Mouse (Mus musculus) gastrocnemius, adult 2 months (tissue): Measurements from ENCODE around the gene Dnajc3. TPM values are rescaled to one million over a fixed set of nuclear protein-coding genes. Genes with fewer than 3 reads are reported as not detected.

Experiments
- DNase-seq: peaks from one replicate; pipeline ENCODE4 v3.0.0; 2022
- H3K27ac ChIP-seq: fragments of 200-600 bp; 2 replicates; pipeline ENCODE4 v1.8.1; 2022; ENCODE audit warnings: mild to moderate bottlenecking
- H3K4me3 ChIP-seq: fragments of 200-600 bp; 2 replicates; pipeline ENCODE4 v1.8.1; 2022; ENCODE audit warnings: mild to moderate bottlenecking, moderate library complexity
- CTCF ChIP-seq: fragments of 200-600 bp; IDR thresholded peaks from 2 replicates; pipeline ENCODE4 v1.8.1; 2022; ENCODE audit warnings: antibody characterized with exemption, mild to moderate bottlenecking, moderate library complexity
- intact Hi-C: fragments of 180-260 bp; cut with DNase I; formaldehyde crosslinking; loops from one replicate; pipeline ENCODE4 v1.15.1; 2025
- total RNA-seq, 2 experiments: library from RNA; stranded (reverse); gene quantifications; 2 replicates each; pipeline ENCODE4 v1.2.3; 2021

Dnajc3 gene
- total RNA-seq, 2 experiments from 2014 or later = 18.3 to 25.0 TPM

DNA sequence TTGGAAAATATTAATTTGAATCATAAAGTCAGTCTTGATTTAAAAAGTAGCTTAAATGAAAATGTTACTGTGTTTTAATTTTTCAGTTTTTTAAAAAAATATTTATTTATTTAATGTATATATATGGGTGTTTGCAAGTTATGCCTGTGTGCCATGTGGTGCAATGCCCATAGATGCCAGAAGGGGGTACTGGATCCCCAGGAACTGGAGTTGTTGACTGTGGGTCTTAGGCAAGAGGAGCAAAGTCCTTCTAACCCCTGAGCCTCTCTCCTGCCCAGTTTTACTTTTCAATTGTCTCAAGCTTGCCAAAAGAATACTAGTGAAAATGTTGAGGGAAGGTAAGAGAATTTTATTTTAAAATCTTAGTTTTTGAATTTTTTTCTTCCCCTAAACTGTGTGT lies 65.5 kb downstream of the Dnajc3 start:
- Histone ChIP-seq H3K4me3 (no peak overlapping the region), H3K27ac (no peak overlapping the region)
- intact Hi-C loops = loop anchor here (10.0 kb wide), 1 partner anchor 299 kb away; the partner anchor contains the start of gene Abcc4
- TF ChIP-seq CTCF = peak; percentile 48
- no peak for DNase-seq

DNA sequence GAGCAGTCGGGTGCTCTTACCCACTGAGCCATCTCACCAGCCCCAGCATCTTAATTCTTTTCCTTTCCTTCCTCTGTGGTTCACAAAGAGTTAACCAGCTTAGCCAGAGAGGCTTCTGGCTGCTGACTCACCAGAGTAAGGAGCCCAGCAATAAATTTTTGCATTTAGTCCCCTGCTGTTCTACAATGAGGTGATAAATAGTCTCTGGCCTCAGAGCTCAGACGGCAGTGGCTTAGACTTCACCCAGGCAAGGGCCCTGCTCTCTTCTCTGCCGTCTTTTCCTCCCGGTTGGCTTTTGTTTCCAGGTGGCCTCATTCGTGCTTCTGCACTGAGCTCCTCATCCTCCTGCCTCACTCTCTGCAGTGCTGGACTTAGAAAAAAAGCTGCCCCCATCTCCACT lies 68.1 kb downstream of the Dnajc3 start:
- no peak for TF ChIP-seq CTCF
- peak overlapping the region; percentile 81 for H3K4me3 ChIP-seq
- no peak for DNase-seq
- intact Hi-C loops = loop anchor here (10.0 kb wide), 1 partner anchor 301 kb away; the partner anchor contains the start of gene Abcc4
- H3K27ac ChIP-seq = peak overlapping the region; percentile 92; the same call in 1 of the 2 replicates

DNA sequence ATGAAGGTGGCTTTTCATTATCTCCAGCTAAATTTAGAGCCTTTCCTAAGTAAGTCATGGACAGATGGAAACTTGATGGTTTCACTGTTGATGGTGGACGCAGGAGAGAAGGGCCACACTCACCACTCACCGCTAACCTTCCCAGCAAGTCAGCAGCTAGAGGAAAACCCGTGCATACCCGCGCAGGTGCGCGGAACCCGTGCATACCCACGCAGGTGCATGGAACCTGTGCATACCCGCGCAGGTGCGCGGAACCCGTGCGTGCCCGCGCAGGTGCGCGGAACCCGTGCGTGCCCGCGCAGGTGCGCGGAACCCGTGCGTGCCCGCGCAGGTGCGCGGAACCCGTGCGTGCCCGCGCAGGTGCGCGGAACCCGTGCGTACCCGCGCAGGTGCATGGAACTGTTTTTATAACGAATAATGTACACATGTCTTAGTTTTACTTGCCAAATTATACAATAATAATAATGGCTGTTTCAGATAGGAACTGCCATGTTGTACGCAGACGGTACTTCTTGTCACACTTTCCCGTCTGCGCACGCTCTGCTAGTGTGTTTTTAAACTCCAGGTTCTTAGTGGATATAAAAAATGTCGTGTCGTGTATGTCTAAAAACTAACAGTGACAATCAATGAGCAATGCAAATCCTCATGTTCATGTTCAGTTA lies 68.8 kb downstream of the Dnajc3 start:
- intact Hi-C loops = loop anchor here (10.0 kb wide), 1 partner anchor 302 kb away; the partner anchor contains the start of gene Abcc4
- Histone ChIP-seq H3K27ac (peak overlapping the region; percentile 92), H3K4me3 (peak overlapping the region; percentile 81)
- DNase-seq = no peak
- TF ChIP-seq CTCF = no peak

DNA sequence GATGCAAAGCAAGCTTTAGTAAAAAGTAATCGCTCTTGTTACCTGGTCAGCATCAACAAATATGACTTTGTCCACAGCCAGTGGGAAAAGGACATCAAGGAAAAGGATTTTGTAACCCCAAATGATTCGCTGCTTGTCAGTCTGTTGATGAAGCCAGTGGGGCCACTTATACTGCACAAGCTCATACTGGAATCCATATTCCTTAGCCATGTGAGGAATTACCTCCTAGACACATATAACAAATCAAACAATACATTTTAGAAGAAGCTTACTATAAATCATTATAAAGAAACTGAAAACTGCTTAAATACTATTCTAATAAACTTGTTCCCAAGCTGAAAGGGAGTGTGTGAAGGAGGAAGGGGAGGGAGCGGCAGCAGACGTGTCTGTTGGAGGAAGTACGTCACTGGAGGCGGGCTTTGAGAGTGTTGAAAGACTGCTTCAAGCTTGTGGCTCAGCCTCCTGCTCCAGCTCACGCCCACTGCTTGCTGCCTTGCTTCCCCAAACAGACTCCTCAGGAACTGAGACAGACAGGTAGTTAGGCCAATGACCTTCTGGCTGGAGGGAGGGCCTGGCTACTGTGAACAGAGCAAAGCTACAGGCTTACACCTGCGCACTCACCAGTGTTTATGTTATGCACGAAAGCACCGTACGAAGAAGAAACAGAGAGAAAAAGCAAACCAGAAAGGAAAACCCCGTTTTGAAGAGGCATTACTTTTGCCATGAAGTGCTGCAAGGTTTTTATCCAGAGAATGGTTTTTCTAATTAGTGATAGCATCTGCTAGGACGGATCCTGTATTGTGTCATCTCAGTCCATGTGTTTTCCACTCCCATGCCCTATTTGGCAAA lies 69.6 kb downstream of the Dnajc3 start:
- H3K27ac ChIP-seq = peak overlapping the region; percentile 92
- DNase-seq = peak; percentile 97
- H3K4me3 ChIP-seq = peak overlapping the region; percentile 81
- intact Hi-C loops = loop anchor here (10.0 kb wide), 1 partner anchor 303 kb away; the partner anchor contains the start of gene Abcc4
- no peak for TF ChIP-seq CTCF

DNA sequence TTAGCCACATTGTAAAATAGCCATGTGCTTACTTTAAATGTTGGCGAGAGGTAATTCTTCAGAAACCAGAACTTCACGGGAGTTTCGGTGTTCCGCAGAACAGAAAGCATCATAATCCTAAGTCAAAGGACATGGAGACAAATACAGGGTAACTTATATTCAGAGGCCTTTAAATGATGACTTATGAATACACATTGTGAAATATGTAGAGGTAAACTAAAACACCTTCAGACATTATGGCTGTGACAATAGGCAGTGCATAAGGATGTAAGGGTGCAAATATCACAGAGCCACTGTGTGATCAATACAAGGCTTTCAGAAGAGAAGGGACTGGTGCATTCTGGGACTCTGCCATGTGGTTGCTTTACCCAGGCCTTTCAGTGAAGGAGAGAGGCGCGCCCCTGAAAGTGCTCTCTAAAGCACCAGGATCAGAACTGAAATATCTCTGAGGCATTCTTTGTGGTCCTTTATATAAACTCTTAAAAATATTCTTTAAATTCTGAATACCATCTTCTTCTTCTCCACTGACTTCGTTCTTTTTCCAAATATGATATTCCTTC lies 70.3 kb downstream of the Dnajc3 start:
- intact Hi-C loops = loop anchor here (10.0 kb wide), 1 partner anchor 303 kb away; the partner anchor contains the start of gene Abcc4
- Histone ChIP-seq H3K27ac (peak overlapping the region; percentile 92), H3K4me3 (peak overlapping the region; percentile 81)
- DNase-seq = no peak
- no peak for TF ChIP-seq CTCF

DNA sequence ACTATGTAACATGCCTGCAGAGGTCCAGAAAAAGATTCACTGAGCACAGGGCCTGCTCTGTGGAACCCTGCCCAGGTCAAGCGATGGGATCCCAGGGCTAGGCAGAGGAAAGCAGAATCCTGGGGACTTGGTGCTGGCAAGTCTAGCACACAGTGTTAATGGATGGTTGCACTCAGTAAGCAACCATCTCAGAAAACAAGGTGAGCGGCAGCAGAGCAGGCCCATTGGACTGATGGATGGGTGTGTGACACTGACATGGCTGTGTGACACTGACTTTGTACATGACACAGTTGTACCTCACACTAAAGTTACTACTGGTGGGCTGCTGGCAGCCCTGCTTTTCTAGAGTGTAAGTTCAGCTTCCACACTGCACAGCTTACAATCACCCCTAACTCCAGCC lies 71.8 kb downstream of the Dnajc3 start:
- no peak for DNase-seq
- Histone ChIP-seq H3K27ac (no peak overlapping the region), H3K4me3 (no peak overlapping the region)
- intact Hi-C loops = loop anchor here (10.0 kb wide), 1 partner anchor 305 kb away; the partner anchor contains the start of gene Abcc4
- no peak for TF ChIP-seq CTCF

DNA sequence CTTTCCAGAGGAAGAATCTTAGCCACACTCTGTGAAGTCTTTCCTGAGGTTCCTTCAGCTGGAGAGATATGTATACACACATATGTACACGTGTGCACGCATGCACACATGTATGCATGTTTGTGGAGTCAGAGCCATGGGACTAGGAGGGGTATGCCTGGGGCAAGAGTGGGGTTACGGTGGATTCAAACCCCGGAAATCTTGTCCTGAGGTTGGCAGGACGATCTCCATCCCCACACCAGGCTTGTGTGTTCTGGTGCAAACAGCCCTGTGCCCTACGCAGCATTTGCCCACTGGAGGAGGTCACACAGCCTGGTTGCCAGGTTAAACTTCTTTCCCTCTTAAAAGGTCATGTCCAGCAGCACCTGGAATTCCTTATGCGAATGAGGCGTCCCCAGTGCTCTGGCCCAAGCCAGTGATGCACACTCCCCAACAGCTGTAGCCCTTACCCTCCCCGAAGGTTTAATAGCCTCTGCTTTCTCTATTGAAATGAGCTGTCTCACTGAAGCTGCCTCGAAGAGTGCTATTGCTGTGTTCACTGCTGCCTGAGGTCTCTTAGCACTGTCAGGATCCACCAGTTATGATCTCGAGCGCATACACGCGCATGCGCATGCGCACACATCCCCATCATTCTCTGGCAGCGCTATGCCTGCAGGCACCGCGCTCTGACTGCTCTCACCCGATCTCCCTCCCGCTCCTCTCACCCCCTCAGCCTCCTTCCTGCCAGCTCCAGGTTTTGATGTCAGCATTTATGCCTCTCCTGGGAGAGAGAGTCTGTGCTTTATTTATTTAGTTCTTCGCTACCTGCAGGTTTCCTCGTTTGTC lies 75.0 kb downstream of the Dnajc3 start:
- DNase-seq = peak; percentile 45
- Histone ChIP-seq H3K27ac (no peak overlapping the region), H3K4me3 (peak overlapping the region; percentile 50)
- no peak for TF ChIP-seq CTCF
- intact Hi-C loops = no loop called here

DNA sequence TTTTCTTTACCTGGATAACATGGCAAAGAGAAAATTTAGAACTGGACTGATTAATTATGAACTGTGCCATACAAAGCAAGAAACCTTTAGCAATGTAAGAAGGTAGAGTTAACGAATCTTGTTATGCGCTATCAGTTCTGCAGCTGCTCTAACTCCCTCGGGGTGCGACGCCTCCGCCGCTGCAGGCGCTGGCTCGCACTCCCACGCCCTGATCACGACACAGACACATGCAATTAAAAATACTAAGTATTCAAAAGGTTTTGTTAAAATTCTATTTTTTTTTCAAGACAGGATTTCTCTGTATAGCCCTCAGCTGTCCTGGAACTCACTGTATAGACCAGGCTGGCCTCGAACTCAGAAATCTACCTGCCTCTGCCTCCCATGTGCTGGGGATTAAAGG lies 75.8 kb downstream of the Dnajc3 start:
- Histone ChIP-seq H3K4me3 (no peak overlapping the region), H3K27ac (no peak overlapping the region)
- intact Hi-C loops = no loop called here
- no peak for DNase-seq
- no peak for TF ChIP-seq CTCF

DNA sequence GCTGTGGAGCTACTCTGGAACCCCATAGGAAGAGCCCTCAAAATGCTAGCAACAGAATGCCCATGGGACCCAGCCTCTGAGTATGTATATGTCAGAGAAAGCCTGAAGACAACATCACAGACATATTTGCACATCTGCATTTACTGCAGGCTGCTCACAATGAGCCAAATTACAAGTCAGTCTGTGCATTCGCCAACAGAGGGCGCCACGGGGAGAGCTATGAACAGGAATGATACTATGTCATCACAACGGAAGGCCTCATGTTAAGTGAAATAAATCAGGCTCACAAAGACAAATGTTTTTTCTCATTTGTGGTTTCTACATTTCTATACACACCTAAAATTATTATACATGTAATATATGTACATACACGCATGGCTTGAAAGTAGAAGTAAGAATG lies 88.1 kb downstream of the Dnajc3 start:
- no peak overlapping the region for H3K27ac ChIP-seq
- peak; percentile 27 for DNase-seq
- TF ChIP-seq CTCF = peak; percentile 44; the same call in 1 of the 2 replicates
- H3K4me3 ChIP-seq = no peak overlapping the region
- intact Hi-C loops = loop anchor here (5.0 kb wide), 2 partner anchors 114 to 209 kb away; no protein-coding TSS in a partner anchor

DNA sequence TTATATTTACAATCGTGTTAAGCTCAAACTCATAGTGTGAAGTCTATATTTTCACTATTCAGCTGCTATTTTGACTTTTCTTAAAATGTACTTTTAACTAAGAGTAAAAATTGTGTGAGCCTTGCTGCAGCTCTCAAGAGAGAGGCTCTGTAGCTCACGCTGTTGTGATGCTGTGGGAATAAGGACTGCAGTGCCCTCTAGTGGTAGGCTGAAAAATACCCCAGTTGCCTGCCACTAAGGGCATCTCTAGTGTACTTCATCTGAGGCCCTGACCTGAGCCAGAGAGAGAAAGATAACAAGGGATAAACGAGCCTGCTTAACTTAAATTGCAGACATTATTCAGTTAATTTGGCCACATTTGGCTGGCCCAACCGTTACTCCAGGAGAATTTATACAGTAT lies 89.4 kb downstream of the Dnajc3 start:
- TF ChIP-seq CTCF = peak; percentile 98; the same call in 1 of the 2 replicates
- no peak overlapping the region for H3K27ac ChIP-seq
- no peak overlapping the region for H3K4me3 ChIP-seq
- intact Hi-C loops = loop anchor here (1.0 to 5.0 kb wide), 3 partner anchors 40 to 210 kb away; no protein-coding TSS in a partner anchor
- peak; percentile 68 for DNase-seq

DNA sequence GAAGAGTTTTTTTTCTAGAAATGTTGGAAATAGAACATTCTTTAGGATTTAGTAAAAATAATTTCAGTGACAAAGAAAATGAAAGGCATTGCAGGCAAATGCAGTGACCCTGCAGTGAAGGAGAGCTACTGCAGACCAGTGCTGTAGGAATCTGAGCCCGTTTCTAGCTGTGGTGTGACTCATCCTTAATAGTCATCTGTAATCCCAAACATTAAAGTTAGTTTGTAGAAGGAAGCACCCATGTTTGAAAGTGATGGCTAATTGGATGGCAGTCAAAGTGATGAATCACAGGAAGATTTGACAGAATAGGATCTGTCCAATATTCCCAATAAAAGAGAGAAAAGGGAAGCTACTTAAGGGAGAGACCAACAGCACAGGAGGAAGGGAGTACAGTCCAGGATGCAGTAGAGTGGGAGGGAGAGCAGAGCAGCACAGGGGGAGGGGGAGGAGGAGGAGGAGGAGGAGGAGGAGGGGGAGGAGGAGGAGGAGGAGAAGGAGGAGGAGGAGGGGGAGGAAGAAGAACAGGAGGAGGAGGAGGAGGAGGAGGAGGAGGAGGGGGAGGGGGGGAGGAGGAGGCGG lies 90.0 kb downstream of the Dnajc3 start:
- Histone ChIP-seq H3K27ac (no peak overlapping the region), H3K4me3 (no peak overlapping the region)
- DNase-seq = no peak
- no peak for TF ChIP-seq CTCF
- intact Hi-C loops = loop anchor here (1.0 to 5.0 kb wide), 3 partner anchors 40 to 210 kb away; no protein-coding TSS in a partner anchor

Other genes with a start within 250 kb of the Dnajc3 start
- gene Abcc4, start 231.8 kb upstream of the Dnajc3 start, total RNA-seq = 10 to 100 TPM; 10.1 to 12.2 TPM
- not detected for gene Cldn10, start 150.1 kb upstream of the Dnajc3 start, total RNA-seq
- gene Dzip1, start 12.5 kb upstream of the Dnajc3 start, total RNA-seq = 1 to 10 TPM; 1.6 to 2.6 TPM
- 1 to 10 TPM; 7.1 to 7.5 TPM for gene Uggt2, start 161.5 kb downstream of the Dnajc3 start, total RNA-seq
- gene Hs6st3, start 200.4 kb downstream of the Dnajc3 start, total RNA-seq = not detected